Mouse (Mus musculus): Measurements from ENCODE around the gene Rab1a. TPM values are rescaled to one million over a fixed set of nuclear protein-coding genes. Genes with fewer than 3 reads are reported as not detected.

The Rab1a gene
- polyA plus RNA-seq, 1 experiment from 2014 or later, result 271 TPM

DNA sequence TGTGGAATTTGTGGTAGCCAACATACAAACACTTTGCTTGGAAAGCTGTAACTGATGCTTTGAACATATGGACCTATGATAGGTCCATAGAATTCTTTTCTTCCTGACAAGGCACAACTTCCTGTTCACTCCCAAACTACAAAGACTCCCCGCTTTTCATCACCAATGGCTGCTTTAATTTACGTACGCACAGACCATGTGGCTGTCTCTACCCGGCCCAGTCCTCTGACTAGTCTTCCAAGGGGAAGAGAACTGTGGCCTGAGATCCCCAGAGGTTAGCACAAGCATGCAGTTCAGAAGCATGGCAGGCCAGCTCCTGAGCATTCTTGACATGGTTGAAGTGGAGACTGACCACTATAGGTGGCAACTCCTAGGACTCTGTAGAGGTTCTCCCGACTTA lies 27.4 kb downstream of the Rab1a start:
- H3K9ac ChIP-seq, result no peak overlapping the region
- H3K4me2 ChIP-seq (replicated peaks), result no peak overlapping the region
- no peak for ATAC-seq (ENCODE audit: low FRiP score)
- H3K9me3 ChIP-seq (replicated peaks), result no peaks in the 10 kb centered on the region
- H3K4me1 ChIP-seq, result 0 out of 2 replicates have a peak, but pooled peaks cover 3% of the 10 kb centered on the region
- no peak overlapping the region for H3K4me3 ChIP-seq
- no peaks in the 10 kb centered on the region for H3K27me3 ChIP-seq
- 79% methylated on average over 5 of the region's 5 CpGs for WGBS
- H3K27ac ChIP-seq, result no peak overlapping the region
- H3K36me3 ChIP-seq, result peaks cover 61% of the 10 kb centered on the region

DNA sequence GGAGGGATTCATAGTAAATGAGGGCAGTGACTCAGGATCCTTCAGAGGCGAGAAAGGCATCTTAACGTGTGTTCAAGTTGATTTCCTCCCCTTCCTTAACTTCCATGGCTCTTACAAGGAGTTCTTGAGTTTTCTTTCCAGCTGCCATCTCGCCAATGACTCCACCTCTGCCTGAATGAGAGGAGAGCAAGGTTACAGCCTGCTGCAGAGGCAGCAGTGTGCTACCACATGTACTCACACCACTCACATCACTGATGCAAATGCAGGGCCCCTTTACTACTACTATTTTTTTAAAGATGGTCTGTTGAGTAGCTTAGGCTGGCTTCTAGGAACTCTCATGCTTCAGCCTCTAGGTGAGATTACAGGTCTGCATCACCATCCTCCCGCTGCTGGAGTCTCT lies 28.1 kb downstream of the Rab1a start:
- ATAC-seq (ENCODE audit: low FRiP score), result no peak
- Histone ChIP-seq H3K4me3 (no peak overlapping the region), H3K9ac (no peak overlapping the region), H3K9me3 (replicated peaks) (no peaks in the 10 kb centered on the region), H3K4me2 (replicated peaks) (no peak overlapping the region), H3K27ac (no peak overlapping the region), H3K27me3 (no peaks in the 10 kb centered on the region), H3K36me3 (peaks cover 59% of the 10 kb centered on the region), H3K4me1 (0 out of 2 replicates have a peak, but pooled peaks cover 3% of the 10 kb centered on the region)
- 88% methylated on average over 4 of the region's 4 CpGs for WGBS

DNA sequence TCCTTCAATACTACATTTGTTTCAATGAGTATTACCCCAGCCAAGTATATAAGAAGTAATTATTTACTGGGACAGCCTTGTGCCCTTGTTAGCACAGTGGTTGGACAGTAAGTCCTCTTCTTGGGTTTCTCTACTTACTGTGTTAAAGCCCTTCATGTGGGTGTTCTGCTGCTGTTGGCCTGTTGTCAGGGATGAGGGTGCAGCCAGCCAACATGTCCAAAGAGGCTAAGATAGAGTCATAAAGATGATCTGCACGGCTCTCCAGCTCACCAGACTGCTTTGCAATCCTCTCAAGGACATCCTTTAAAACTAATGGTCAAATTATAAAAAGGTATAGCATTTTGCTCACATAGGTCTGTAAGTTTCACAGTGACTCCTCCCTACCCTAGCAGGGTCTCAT lies 29.1 kb downstream of the Rab1a start:
- H3K9me3 ChIP-seq (replicated peaks), result no peaks in the 10 kb centered on the region
- H3K4me1 ChIP-seq, result 0 out of 2 replicates have a peak, but pooled peaks cover 3% of the 10 kb centered on the region
- H3K36me3 ChIP-seq, result peaks cover 61% of the 10 kb centered on the region
- no peak overlapping the region for H3K9ac ChIP-seq
- no peak for ATAC-seq (ENCODE audit: low FRiP score)
- no peak overlapping the region for H3K4me3 ChIP-seq
- H3K4me2 ChIP-seq (replicated peaks), result no peak overlapping the region
- no peaks in the 10 kb centered on the region for H3K27me3 ChIP-seq
- H3K27ac ChIP-seq, result no peak overlapping the region
- WGBS, result 87% methylated on average over 1 of the region's 1 CpGs

DNA sequence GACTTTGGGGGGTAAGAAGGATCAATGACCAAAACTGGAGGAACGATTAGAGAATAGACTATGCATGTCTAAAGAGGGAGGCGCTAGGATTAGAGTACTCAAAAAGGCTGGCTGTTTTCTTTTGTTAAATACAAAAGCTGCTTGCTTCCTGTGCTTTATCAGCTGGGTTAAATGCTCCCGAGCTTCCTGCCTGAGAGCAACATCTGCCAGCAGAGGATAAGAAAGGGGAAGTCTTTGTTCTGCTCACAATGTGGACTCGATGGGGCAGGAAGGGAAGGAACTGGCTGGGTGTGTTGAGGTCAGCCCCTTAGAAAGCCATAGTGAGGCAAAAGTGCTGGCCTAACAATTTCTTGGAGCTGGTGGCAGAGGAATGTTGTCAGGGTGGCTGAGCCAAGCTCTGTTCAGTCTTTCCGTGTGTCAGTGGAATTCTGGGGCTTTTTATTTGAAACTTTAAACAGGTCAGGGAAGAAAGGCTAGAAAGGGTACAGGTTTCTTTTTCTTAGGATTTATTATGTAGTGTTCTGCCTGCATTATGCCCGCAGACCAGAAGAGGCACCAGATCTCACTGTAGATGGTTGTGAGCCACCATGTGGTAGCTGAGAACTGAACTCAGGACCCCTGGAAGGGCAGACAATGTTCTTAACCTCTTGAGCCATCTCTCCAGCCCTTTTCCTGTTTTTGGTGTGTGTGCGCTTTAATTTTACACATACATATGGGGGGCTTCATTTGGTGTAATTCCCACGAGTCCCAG lies 30.1 kb downstream of the Rab1a start:
- 46% methylated on average over 8 of the region's 8 CpGs for WGBS
- Histone ChIP-seq H3K27ac (peak overlapping the region; percentile 35; the same call in 1 of the 2 replicates), H3K9me3 (replicated peaks) (no peaks in the 10 kb centered on the region), H3K36me3 (peaks cover 61% of the 10 kb centered on the region), H3K27me3 (no peaks in the 10 kb centered on the region), H3K4me2 (replicated peaks) (no peak overlapping the region), H3K4me1 (0 out of 2 replicates have a peak, but pooled peaks cover 3% of the 10 kb centered on the region), H3K9ac (no peak overlapping the region), H3K4me3 (no peak overlapping the region)
- no peak for ATAC-seq (ENCODE audit: low FRiP score)

DNA sequence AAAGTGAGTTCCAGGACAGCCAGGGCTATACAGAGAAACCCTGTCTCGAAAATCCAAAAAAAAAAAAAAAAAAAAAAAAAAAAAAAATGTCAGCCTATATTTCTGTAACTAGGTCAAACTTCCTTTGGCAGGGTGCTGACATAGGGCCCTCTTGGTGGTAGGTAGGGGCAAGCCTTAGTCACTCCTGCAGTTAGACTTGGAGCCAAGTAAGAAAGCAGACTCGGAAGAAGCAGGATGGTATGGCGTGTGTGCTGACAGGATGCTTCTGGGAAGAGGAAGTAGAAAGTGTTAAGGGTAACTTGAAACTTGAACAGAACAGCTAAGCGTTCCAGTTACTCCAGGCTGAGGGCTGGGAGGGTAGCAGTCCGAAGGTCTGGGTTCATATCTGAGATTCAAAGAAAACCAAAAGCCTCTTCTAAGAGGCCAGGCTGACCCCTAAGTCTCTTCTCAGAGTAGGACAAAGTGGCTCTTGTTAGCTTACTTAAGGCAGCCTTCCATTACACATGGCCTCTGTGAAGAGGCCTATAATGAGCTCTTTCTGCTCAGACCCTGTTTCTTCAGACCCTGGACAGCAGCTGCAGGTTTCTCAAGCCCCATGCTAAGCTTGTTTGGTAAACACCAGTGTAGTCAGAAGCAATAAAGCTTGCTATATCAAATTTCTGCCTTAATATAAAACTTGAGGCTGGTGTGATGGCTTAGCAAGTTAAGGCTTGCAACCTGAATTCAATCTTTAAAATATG lies 31.0 kb downstream of the Rab1a start:
- Histone ChIP-seq H3K36me3 (peaks cover 70% of the 10 kb centered on the region), H3K4me1 (0 out of 2 replicates have a peak, but pooled peaks cover 3% of the 10 kb centered on the region), H3K9me3 (replicated peaks) (no peaks in the 10 kb centered on the region), H3K27me3 (no peaks in the 10 kb centered on the region), H3K9ac (no peak overlapping the region), H3K4me3 (no peak overlapping the region), H3K4me2 (replicated peaks) (no peak overlapping the region), H3K27ac (no peak overlapping the region)
- no peak for ATAC-seq (ENCODE audit: low FRiP score)
- 78% methylated on average over 4 of the region's 5 CpGs for WGBS

DNA sequence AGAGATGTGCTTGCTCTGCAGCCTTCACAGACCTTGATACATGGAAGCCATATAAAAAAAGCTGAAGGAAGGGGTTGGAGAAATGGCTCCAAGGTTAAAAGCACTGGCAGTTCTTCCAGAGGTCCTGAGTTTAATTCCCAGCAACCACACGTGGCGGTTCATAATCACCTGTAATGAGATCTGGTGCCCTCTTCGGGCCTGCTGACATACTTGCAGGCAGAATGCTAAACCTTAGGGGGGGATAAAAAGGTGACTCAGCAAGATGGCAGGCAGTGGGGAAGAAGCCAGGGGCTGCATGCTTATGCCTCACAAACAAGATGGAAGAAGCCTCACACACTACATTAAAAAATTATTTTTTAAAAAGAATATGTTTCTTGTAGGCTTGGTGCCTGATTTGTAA lies 33.0 kb downstream of the Rab1a start:
- peaks cover 76% of the 10 kb centered on the region for H3K36me3 ChIP-seq
- 71% methylated on average over 3 of the region's 3 CpGs for WGBS

DNA sequence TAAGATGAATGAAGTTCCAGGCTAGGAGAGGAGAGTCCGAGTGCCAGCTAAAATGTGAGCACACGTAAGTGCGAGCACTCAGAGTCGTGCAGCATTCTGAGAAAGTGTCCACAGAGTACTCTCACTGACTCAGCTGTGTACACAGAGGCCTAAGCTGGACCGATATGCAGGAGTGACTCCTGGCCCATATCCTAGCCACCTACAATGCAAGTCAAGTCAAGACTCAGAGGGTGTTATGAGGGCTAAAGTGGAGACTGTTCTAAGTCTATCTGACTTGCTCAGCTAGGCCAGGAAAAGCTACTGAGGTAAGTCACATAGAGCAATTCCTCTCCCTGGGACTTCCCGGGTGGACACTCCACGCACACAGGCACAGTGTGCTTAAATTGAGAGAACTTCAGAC lies 35.8 kb downstream of the Rab1a start:
- H3K27ac ChIP-seq, result no peak overlapping the region
- no peak overlapping the region for H3K4me3 ChIP-seq
- no peaks in the 10 kb centered on the region for H3K27me3 ChIP-seq
- no peaks in the 10 kb centered on the region for H3K9me3 ChIP-seq (replicated peaks)
- ATAC-seq (ENCODE audit: low FRiP score), result no peak
- no peak overlapping the region for H3K4me2 ChIP-seq (replicated peaks)
- no peaks in the 10 kb centered on the region for H3K4me1 ChIP-seq
- no peak overlapping the region for H3K9ac ChIP-seq
- H3K36me3 ChIP-seq, result peaks cover 78% of the 10 kb centered on the region
- WGBS, result 94% methylated on average over 7 of the region's 7 CpGs

More for the DNA sequence above, 33.0 kb downstream of the Rab1a start:
- Histone ChIP-seq H3K9me3 (replicated peaks) (no peaks in the 10 kb centered on the region), H3K4me3 (no peak overlapping the region), H3K27me3 (no peaks in the 10 kb centered on the region), H3K4me2 (replicated peaks) (no peak overlapping the region), H3K9ac (no peak overlapping the region), H3K27ac (no peak overlapping the region), H3K4me1 (no peaks in the 10 kb centered on the region)
- ATAC-seq (ENCODE audit: low FRiP score), result no peak

DNA sequence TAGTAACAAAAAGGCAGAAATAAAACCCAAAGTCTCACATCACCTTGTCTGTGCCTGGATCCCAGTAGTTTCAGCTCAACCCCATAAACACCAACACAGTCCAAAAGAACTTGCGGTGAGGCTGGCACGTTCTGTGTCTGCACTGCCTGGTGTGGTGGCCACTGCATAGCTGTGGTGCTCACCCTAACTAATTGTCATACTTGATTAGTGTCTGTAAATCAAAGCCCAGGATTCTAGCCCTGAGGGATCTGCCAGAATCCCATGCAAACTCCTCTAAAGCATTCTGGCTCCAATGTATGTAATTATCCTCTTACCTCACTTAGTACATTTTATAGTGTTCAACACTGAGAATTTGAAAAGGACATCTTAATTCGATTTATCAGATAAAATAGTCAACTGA lies 36.7 kb downstream of the Rab1a start:
- no peak for ATAC-seq (ENCODE audit: low FRiP score)
- no peak overlapping the region for H3K4me2 ChIP-seq (replicated peaks)
- 91% methylated on average over 3 of the region's 3 CpGs for WGBS
- no peak overlapping the region for H3K4me3 ChIP-seq
- H3K9me3 ChIP-seq (replicated peaks), result no peaks in the 10 kb centered on the region
- no peak overlapping the region for H3K27ac ChIP-seq
- H3K9ac ChIP-seq, result no peak overlapping the region
- no peaks in the 10 kb centered on the region for H3K4me1 ChIP-seq
- peaks cover 78% of the 10 kb centered on the region for H3K36me3 ChIP-seq
- H3K27me3 ChIP-seq, result no peaks in the 10 kb centered on the region

DNA sequence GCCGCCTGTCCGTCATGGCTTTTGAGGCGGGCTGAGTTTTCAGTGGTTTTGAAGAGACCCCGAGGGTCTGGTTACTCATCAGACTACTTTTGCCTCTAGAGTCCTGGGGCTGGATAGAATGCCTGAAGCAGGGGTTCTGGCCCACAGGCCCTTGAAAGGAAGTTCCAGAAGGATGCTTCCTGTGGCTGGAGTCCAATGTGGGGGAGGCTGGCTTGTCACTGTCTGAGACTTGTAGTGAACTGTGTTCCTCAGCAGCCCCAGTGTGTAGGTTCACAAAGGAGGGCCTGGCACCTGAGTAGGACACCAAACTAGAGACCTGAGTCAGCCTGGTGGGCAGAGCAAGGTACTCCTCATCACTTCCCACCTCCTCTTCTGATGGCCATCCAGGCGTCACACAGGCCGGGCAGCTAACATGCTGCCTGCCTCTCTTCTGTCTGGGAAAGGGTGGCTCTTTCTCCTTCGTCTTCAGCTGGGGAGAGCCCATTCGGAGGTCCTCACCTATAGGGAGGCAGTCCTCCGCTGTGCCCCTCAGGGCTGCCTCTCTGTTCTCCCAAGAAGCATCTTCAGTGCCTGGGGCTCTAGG lies 38.1 kb downstream of the Rab1a start:
- no peak overlapping the region for H3K4me3 ChIP-seq

DNA sequence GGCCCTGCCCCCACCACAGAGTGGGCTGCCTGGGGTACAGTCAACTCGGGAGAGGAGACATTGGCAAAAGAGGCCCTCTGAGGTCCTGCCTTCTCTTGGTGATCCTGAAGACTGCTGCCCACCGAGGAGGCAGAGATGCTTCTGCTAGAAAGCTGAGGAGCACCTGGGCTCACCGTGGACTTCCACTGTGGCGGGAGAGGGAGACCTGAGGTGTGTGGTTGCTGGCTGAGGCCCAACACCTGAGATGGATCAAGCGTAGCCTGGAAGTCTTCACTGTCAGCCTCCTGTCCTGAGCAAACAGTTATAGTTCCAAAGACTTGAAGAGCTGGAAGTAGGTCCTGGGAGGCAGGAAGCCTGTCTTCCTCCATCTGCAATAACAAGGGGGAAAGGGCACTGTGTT lies 39.1 kb downstream of the Rab1a start:
- Histone ChIP-seq H3K27ac (no peak overlapping the region), H3K9ac (no peak overlapping the region), H3K4me3 (no peak overlapping the region), H3K9me3 (replicated peaks) (no peaks in the 10 kb centered on the region), H3K36me3 (peaks cover 70% of the 10 kb centered on the region), H3K4me1 (peaks cover 6% of the 10 kb centered on the region; the same call in 1 of the 2 replicates), H3K4me2 (replicated peaks) (no peak overlapping the region), H3K27me3 (no peaks in the 10 kb centered on the region)
- ATAC-seq (ENCODE audit: low FRiP score), result no peak
- WGBS, result 93% methylated on average over 5 of the region's 5 CpGs

More for the DNA sequence above, 38.1 kb downstream of the Rab1a start:
- peaks cover 73% of the 10 kb centered on the region for H3K36me3 ChIP-seq
- WGBS, result 93% methylated on average over 9 of the region's 9 CpGs
- H3K27me3 ChIP-seq, result no peaks in the 10 kb centered on the region
- H3K4me1 ChIP-seq, result 0 out of 2 replicates have a peak, but pooled peaks cover 1% of the 10 kb centered on the region
- H3K27ac ChIP-seq, result no peak overlapping the region
- no peak overlapping the region for H3K9ac ChIP-seq
- H3K4me2 ChIP-seq (replicated peaks), result no peak overlapping the region
- no peak for ATAC-seq (ENCODE audit: low FRiP score)
- H3K9me3 ChIP-seq (replicated peaks), result no peaks in the 10 kb centered on the region

DNA sequence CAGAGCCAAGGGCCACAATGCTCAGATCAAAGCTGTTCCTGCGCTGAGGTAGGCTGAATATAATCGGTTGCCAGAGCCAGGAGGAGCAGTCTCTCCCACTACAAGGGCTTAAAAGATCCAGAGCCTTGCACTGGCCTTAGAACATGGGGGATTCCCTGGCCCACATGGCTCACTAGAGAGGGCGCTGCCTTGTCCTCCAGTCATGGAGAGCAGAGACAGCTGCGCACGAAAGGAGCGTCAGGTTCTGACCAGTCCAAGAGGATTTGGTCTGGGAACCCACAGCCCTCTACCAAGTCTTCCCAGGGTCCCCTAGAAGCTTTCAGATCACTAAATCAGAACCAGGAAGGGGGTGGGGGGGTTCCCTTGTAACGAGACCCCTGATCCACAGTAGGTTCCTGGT lies 40.1 kb downstream of the Rab1a start:
- no peak overlapping the region for H3K27ac ChIP-seq
- H3K4me1 ChIP-seq, result peaks cover 6% of the 10 kb centered on the region; the same call in 1 of the 2 replicates
- ATAC-seq (ENCODE audit: low FRiP score), result no peak
- no peak overlapping the region for H3K4me2 ChIP-seq (replicated peaks)
- WGBS, result 94% methylated on average over 7 of the region's 7 CpGs
- H3K9ac ChIP-seq, result no peak overlapping the region
- no peak overlapping the region for H3K4me3 ChIP-seq
- peaks cover 62% of the 10 kb centered on the region for H3K36me3 ChIP-seq
- H3K27me3 ChIP-seq, result no peaks in the 10 kb centered on the region
- H3K9me3 ChIP-seq (replicated peaks), result no peaks in the 10 kb centered on the region

DNA sequence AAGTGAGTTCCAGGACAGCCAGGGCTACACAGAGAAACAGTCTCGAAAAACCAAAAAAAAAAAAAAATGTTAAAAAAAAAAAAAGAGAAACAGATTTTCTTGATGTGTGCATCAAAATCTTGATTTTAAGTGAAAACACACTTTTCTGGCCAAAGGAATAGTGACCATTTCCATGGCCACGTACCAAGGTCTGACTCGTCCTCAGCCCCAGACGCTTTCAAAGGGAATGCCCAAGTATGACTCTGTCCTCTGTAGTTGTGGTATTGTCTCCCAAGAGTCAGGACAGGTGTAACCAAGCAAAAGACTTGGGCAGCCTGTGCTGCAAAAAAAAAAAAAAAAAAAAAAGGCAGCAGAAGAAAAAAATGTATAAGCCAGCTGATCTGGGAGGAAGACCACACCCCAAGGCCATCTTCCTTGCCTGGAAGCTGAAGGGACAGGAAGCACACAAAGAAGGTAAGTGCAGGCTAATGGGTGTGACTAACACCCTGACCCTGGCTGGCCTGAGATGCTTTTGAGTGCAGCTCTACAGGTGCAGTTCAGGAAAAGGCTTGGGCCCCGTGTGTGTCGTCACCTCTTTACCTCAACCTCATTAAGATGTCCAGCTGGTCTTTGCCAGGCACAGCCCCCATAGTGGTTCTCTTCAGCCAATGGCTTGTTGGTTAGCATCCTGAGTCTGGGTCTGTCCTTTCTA lies 41.3 kb downstream of the Rab1a start:
- H3K27me3 ChIP-seq, result no peaks in the 10 kb centered on the region
- H3K4me1 ChIP-seq, result peaks cover 18% of the 10 kb centered on the region
- H3K9ac ChIP-seq, result no peak overlapping the region
- peaks cover 50% of the 10 kb centered on the region for H3K36me3 ChIP-seq
- WGBS, result 91% methylated on average over 6 of the region's 6 CpGs
- no peak overlapping the region for H3K27ac ChIP-seq
- no peaks in the 10 kb centered on the region for H3K9me3 ChIP-seq (replicated peaks)
- H3K4me3 ChIP-seq, result no peak overlapping the region
- ATAC-seq (ENCODE audit: low FRiP score), result no peak
- H3K4me2 ChIP-seq (replicated peaks), result no peak overlapping the region

All from hindbrain, embryonic 12.5 days (tissue).